Mouse (Mus musculus) ovary, adult 10 weeks (tissue): ENCODE data around the gene Entpd6. TPM values are rescaled to one million over a fixed set of nuclear protein-coding genes. Genes with fewer than 3 reads are reported as not detected.

ENCODE experiments used
- polyA plus RNA-seq: library from polyadenylated mRNA; stranded (reverse); fragments of 350-450 nt; fragmentation: Illumina TruSeq; extraction: RNeasy Lipid Tissue Mini Kit (QIAGEN cat#74804); gene quantifications from one replicate; pipeline ENCODE4 v1.2.3, GENCODE M21; 2014

Gene Entpd6
- 1.8 TPM for polyA plus RNA-seq

DNA sequence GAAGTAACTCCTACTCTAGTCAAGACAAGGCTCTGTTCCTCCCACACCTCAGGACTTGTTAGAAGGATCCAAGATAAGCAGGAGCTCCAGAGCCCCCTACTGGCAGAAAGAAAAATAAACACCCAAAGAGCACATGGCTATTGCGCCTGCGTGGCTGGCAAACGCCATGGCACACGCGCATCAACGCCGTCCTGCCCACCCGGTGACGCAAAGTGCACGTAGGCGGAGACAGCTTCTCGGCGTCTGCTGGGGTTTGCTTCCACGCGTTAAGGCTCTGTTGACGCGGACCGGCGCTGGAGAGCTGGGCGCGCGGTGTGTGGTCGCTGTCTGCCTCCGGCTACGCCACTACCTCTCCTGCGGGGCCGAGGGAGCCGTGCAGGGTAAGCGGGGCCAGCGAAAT lies at the start of gene Entpd6:
Entpd6 (plus strand) TSS at position 189 of the 400 bp plus-strand sequence.

DNA sequence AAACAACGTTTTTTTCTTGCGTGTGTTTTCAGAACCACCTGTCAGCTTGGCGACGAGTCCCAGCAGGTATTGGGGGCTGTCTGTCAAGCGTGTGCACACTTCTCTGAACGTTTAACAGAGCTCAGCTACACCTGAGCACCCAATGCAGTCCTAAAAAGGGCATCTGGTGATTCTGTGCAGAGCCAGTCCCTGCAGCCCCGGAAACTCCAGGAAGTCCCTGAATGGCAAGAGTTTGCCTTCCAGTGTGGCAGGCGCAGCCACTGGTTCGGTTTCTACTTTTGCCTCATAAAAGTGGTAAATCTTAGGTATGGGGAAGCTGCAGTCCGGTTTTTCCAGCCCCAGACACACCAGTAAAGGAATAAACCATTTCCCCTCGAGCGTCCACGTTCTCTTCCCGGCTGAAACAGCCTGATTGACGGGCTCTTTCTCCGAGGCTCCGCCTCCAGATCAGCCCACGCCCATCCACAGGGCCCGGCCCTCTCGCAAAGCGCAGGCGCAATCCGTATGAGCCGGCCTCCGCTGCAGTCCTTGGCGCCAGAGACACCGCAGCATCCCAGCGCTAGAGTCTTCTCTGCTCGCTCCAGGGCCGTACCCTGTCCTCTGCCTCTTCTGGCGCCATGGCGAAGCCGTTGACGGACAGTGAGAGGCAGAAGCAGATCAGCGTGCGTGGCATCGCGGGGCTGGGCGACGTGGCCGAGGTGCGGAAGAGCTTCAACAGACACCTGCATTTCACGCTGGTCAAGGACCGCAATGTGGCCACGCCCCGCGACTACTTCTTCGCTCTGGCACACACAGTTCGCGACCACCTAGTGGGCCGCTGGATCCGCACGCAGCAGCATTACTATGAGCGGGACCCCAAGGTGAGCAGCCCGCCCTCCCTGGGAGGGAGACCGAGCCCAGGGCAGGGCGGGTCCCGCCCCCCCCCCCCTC lies 37.7 kb downstream of the Entpd6 start, which contains the start of gene Pygb:
Pygb (plus strand) TSS at position 485 of the 930 bp plus-strand sequence.

Other genes with a start within 250 kb of the Entpd6 start
- not detected for gene Cst7, start 178.6 kb upstream of the Entpd6 start, polyA plus RNA-seq
- gene Apmap, start 140.5 kb upstream of the Entpd6 start, polyA plus RNA-seq: 46.2 TPM
- 10.3 TPM for gene Acss1, start 80.5 kb upstream of the Entpd6 start, polyA plus RNA-seq
- gene Vsx1, start 59.7 kb upstream of the Entpd6 start, polyA plus RNA-seq: not detected
- gene Pygb, start 37.7 kb downstream of the Entpd6 start, polyA plus RNA-seq: 23.2 TPM
- 136 TPM for gene Abhd12, start 155.7 kb downstream of the Entpd6 start, polyA plus RNA-seq
- 20.1 TPM for gene Gins1, start 156.4 kb downstream of the Entpd6 start, polyA plus RNA-seq